Mouse (Mus musculus) cortical plate, adult 2 months (tissue): ENCODE results near the gene Gm20379.

Experiments
- CTCF ChIP-seq: fragments of 200-500 bp; IDR thresholded peaks from 2 replicates; pipeline ENCODE4 v1.5.1; 2011; ENCODE audit warnings: mild to moderate bottlenecking, control low read depth, low read length; ENCODE audit not compliant: insufficient read depth; ENCODE audit errors: extremely low read depth
- POLR2A ChIP-seq: fragments of 200-500 bp; IDR thresholded peaks from 2 replicates; pipeline ENCODE4 v1.6.1; 2011; ENCODE audit warnings: mild to moderate bottlenecking, low read length, control low read depth; ENCODE audit not compliant: insufficient read depth; ENCODE audit errors: extremely low read depth

DNA sequence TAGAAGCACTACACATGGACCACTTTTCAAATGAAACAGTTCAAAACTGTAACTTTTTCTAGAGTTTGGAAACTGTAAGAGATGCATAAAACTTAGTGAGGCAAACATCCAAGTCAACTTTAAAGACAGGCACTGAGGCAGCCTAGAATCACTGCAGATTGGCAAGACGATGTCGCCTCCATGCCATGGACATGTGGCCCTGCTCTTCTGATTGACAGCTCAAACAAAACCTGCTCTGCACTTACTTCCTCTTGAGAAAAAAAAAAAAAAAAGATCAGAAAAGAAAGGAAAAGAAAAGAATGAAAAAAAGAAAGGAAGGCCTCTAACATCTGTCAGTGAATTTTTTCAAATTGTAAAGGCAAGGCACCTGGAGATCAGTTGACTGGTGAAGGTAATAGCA, 28.8 kb upstream of the Gm20379 start:
- TF ChIP-seq CTCF (no peak), POLR2A (no peak)
